Mouse (Mus musculus): ENCODE measurements around the gene Prodh2. TPM values are rescaled to one million over a fixed set of nuclear protein-coding genes. Genes with fewer than 3 reads are reported as not detected.

Prodh2 gene
- polyA plus RNA-seq, 1 experiment from 2014 or later, result 14.4 TPM

GRCm38 (mm10) chr7:30526399-30526798, 33.0 kb downstream of the Prodh2 start:
- peaks cover 48% of the 10 kb centered on the region for H3K4me1 ChIP-seq
- H3K36me3 ChIP-seq, result peaks cover 79% of the 10 kb centered on the region
- peak overlapping the region; percentile 49 for H3K4me2 ChIP-seq
- no peaks in the 10 kb centered on the region for H3K27me3 ChIP-seq
- peak overlapping the region; percentile 79 for H3K27ac ChIP-seq
- ATAC-seq (replicated peaks; ENCODE audit: low FRiP score), result peak; percentile 13; the same call in 1 of the 2 replicates
- 19% methylated on average over 17 of the region's 17 CpGs for WGBS
- H3K9ac ChIP-seq, result no peak overlapping the region
- H3K9me3 ChIP-seq (replicated peaks), result no peaks in the 10 kb centered on the region
- H3K4me3 ChIP-seq (replicated peaks), result peak overlapping the region; percentile 10; the same call in 1 of the 2 replicates

GRCm38 (mm10) chr7:30526981-30527380, 33.6 kb downstream of the Prodh2 start:
- ATAC-seq (replicated peaks; ENCODE audit: low FRiP score), result no peak
- peak overlapping the region; percentile 10; the same call in 1 of the 2 replicates for H3K4me3 ChIP-seq (replicated peaks)
- H3K27me3 ChIP-seq, result no peaks in the 10 kb centered on the region
- H3K9me3 ChIP-seq (replicated peaks), result no peaks in the 10 kb centered on the region
- 73% methylated on average over 14 of the region's 14 CpGs for WGBS
- peak overlapping the region; percentile 49 for H3K4me2 ChIP-seq
- H3K36me3 ChIP-seq, result peaks cover 85% of the 10 kb centered on the region
- peaks cover 43% of the 10 kb centered on the region for H3K4me1 ChIP-seq
- no peak overlapping the region for H3K9ac ChIP-seq
- H3K27ac ChIP-seq, result peak overlapping the region; percentile 79; the same call in 1 of the 2 replicates

- Histone ChIP-seq H3K4me1 (peaks cover 40% of the 10 kb centered on the region), H3K27ac (no peak overlapping the region), H3K36me3 (peaks cover 62% of the 10 kb centered on the region), H3K9ac (no peak overlapping the region), H3K4me3 (replicated peaks) (no peak overlapping the region), H3K9me3 (replicated peaks) (no peaks in the 10 kb centered on the region), H3K4me2 (no peak overlapping the region), H3K27me3 (no peaks in the 10 kb centered on the region)
- 81% methylated on average over 9 of the region's 9 CpGs for WGBS
- ATAC-seq (replicated peaks; ENCODE audit: low FRiP score), result no peak
Observed at GRCm38 (mm10) chr7:30531291-30531815, 37.9 kb downstream of the Prodh2 start.

- peak overlapping the region; percentile 89 for H3K4me2 ChIP-seq
- peaks cover 30% of the 10 kb centered on the region for H3K4me1 ChIP-seq
- H3K4me3 ChIP-seq (replicated peaks), result no peak overlapping the region
- WGBS, result 37% methylated on average over 8 of the region's 8 CpGs
- ATAC-seq (replicated peaks; ENCODE audit: low FRiP score), result peak; percentile 16; the same call in 1 of the 2 replicates
- peaks cover 55% of the 10 kb centered on the region for H3K36me3 ChIP-seq
- no peaks in the 10 kb centered on the region for H3K27me3 ChIP-seq
- H3K27ac ChIP-seq, result peak overlapping the region; percentile 22; the same call in 1 of the 2 replicates
- H3K9me3 ChIP-seq (replicated peaks), result no peaks in the 10 kb centered on the region
- H3K9ac ChIP-seq, result peak overlapping the region; percentile 23; the same call in 1 of the 2 replicates
Observed at GRCm38 (mm10) chr7:30532931-30533330, 39.5 kb downstream of the Prodh2 start.

- Histone ChIP-seq H3K4me2 (peak overlapping the region; percentile 89), H3K9ac (peak overlapping the region; percentile 65), H3K4me3 (replicated peaks) (peak overlapping the region; percentile 85), H3K27ac (peak overlapping the region; percentile 74), H3K9me3 (replicated peaks) (no peaks in the 10 kb centered on the region), H3K36me3 (peaks cover 52% of the 10 kb centered on the region), H3K4me1 (peaks cover 29% of the 10 kb centered on the region), H3K27me3 (no peaks in the 10 kb centered on the region)
- ATAC-seq (replicated peaks; ENCODE audit: low FRiP score), result no peak; the same call in 1 of the 2 replicates
- 7% methylated on average over 26 of the region's 26 CpGs for WGBS
Observed at GRCm38 (mm10) chr7:30533941-30534632, 40.7 kb downstream of the Prodh2 start.

- peaks cover 52% of the 10 kb centered on the region for H3K36me3 ChIP-seq
- ATAC-seq (replicated peaks; ENCODE audit: low FRiP score), result peak; percentile 93
- no peaks in the 10 kb centered on the region for H3K27me3 ChIP-seq
- peak within 1 kb of the TSS; percentile 65 for H3K9ac ChIP-seq
- peak within 1 kb of the TSS; percentile 89 for H3K4me2 ChIP-seq
- H3K4me3 ChIP-seq (replicated peaks), result peak within 1 kb of the TSS; percentile 85
- peak within 1 kb of the TSS; percentile 74 for H3K27ac ChIP-seq
- WGBS, result under 1% methylated on average over 53 of the region's 84 CpGs
- H3K9me3 ChIP-seq (replicated peaks), result no peaks in the 10 kb centered on the region
- peaks cover 29% of the 10 kb centered on the region for H3K4me1 ChIP-seq
Observed at GRCm38 (mm10) chr7:30534633-30535577, 41.5 kb downstream of the Prodh2 start, which contains the start of gene Arhgap33. Gene Arhgap33, minus strand, starts transcription at chr7:30535060.

GRCm38 (mm10) chr7:30540572-30540971, 47.1 kb downstream of the Prodh2 start:
- WGBS, result 90% methylated on average over 7 of the region's 7 CpGs
- Histone ChIP-seq H3K27me3 (no peaks in the 10 kb centered on the region), H3K4me1 (peaks cover 4% of the 10 kb centered on the region), H3K9ac (no peak overlapping the region), H3K4me2 (no peak overlapping the region), H3K36me3 (peaks cover 59% of the 10 kb centered on the region), H3K4me3 (replicated peaks) (no peak overlapping the region), H3K9me3 (replicated peaks) (no peaks in the 10 kb centered on the region), H3K27ac (no peak overlapping the region)
- no peak for ATAC-seq (replicated peaks; ENCODE audit: low FRiP score)

GRCm38 (mm10) chr7:30544327-30544726, 50.9 kb downstream of the Prodh2 start:
- no peaks in the 10 kb centered on the region for H3K27me3 ChIP-seq
- no peak overlapping the region for H3K4me2 ChIP-seq
- peaks cover 77% of the 10 kb centered on the region for H3K36me3 ChIP-seq
- no peak overlapping the region for H3K27ac ChIP-seq
- no peaks in the 10 kb centered on the region for H3K9me3 ChIP-seq (replicated peaks)
- ATAC-seq (replicated peaks; ENCODE audit: low FRiP score), result no peak
- no peak overlapping the region for H3K9ac ChIP-seq
- no peaks in the 10 kb centered on the region for H3K4me1 ChIP-seq
- H3K4me3 ChIP-seq (replicated peaks), result no peak overlapping the region
- WGBS, result 84% methylated on average over 2 of the region's 2 CpGs

- no peak overlapping the region for H3K27ac ChIP-seq
- no peak overlapping the region for H3K9ac ChIP-seq
- 94% methylated on average over 2 of the region's 2 CpGs for WGBS
- no peaks in the 10 kb centered on the region for H3K9me3 ChIP-seq (replicated peaks)
- peaks cover 42% of the 10 kb centered on the region for H3K36me3 ChIP-seq
- no peaks in the 10 kb centered on the region for H3K27me3 ChIP-seq
- no peak overlapping the region for H3K4me2 ChIP-seq
- ATAC-seq (replicated peaks; ENCODE audit: low FRiP score), result no peak
- peaks cover 27% of the 10 kb centered on the region for H3K4me1 ChIP-seq
- no peak overlapping the region for H3K4me3 ChIP-seq (replicated peaks)
Observed at GRCm38 (mm10) chr7:30549880-30550279, 56.5 kb downstream of the Prodh2 start.

- 97% methylated on average over 1 of the region's 1 CpGs for WGBS
Observed at GRCm38 (mm10) chr7:30550603-30551002, 57.2 kb downstream of the Prodh2 start.

GRCm38 (mm10) chr7:30551445-30552101, 58.2 kb downstream of the Prodh2 start:
- H3K9me3 ChIP-seq (replicated peaks), result no peaks in the 10 kb centered on the region
- peaks cover 27% of the 10 kb centered on the region for H3K4me1 ChIP-seq
- no peaks in the 10 kb centered on the region for H3K27me3 ChIP-seq
- H3K9ac ChIP-seq, result peak overlapping the region; percentile 66
- H3K4me3 ChIP-seq (replicated peaks), result peak overlapping the region; percentile 66
- peak overlapping the region; percentile 85 for H3K4me2 ChIP-seq
- ATAC-seq (replicated peaks; ENCODE audit: low FRiP score), result peak; percentile 64
- H3K27ac ChIP-seq, result peak overlapping the region; percentile 99
- WGBS, result 3% methylated on average over 10 of the region's 10 CpGs
- H3K36me3 ChIP-seq, result peaks cover 50% of the 10 kb centered on the region

More at GRCm38 (mm10) chr7:30550603-30551002, 57.2 kb downstream of the Prodh2 start:
- ATAC-seq (replicated peaks; ENCODE audit: low FRiP score), result no peak
- H3K9me3 ChIP-seq (replicated peaks), result no peaks in the 10 kb centered on the region
- H3K27ac ChIP-seq, result no peak overlapping the region
- H3K4me3 ChIP-seq (replicated peaks), result no peak overlapping the region
- H3K4me2 ChIP-seq, result no peak overlapping the region
- peaks cover 49% of the 10 kb centered on the region for H3K36me3 ChIP-seq
- peaks cover 27% of the 10 kb centered on the region for H3K4me1 ChIP-seq
- H3K9ac ChIP-seq, result no peak overlapping the region
- H3K27me3 ChIP-seq, result no peaks in the 10 kb centered on the region

All from kidney, embryonic 15.5 days (tissue).